Mouse (Mus musculus) telencephalon, adult 2 months (tissue): ENCODE measurements at regions not wholly inside any gene's neighbourhood (a gene's known extent, or its start where the extent isn't known, plus 50 kb on each side); places are given as distances from the start of the nearest gene placed in this dataset.
"Not testable (repeated sequence)": the region's sequence is repeated elsewhere in the genome, so short reads cannot be mapped to it uniquely, and the experiment has no call there.

ENCODE experiments used
- DNase-seq: peaks from one replicate; pipeline ENCODE4 v3.0.0-alpha.2; 2011; ENCODE audit warnings: low read depth, low spot score

DNA sequence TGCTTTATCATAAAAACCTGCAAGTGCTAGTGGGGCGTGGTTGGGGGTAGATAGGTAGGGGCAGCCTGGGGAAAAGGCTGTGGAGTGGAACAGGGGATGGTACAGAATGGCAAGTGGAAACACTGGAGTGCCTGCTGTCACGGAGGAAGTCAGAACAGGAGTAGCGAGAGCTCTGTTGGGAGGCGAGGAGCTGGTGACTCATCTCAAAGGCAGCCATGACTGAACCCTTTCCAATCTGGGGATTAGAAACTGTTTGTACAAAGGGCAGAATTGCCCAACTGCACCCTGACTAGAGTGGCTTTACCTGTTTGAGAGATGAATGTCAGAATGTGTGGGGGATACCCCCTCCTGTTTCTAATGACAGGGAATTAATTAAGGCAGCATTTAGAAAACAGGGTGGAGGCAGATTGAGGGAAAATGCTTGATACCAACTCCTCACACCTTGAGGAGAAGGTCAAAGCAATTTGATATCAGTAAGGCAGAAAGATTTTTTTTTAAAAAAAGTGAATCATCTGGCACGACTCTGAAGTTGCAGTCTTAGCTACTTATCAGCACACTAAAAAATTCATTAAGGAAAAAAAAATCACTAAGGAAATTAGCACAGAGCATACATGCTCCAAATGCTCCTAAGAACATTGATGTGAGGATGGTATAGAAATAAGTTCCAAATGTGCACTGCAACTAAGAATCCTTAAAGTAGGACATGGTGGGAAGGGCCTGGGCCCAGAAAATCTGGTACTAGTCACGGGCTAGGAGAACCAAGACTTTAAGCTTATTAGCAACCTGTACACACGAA is 54.7 kb upstream of the Usp25 start:
- no peak for DNase-seq

DNA sequence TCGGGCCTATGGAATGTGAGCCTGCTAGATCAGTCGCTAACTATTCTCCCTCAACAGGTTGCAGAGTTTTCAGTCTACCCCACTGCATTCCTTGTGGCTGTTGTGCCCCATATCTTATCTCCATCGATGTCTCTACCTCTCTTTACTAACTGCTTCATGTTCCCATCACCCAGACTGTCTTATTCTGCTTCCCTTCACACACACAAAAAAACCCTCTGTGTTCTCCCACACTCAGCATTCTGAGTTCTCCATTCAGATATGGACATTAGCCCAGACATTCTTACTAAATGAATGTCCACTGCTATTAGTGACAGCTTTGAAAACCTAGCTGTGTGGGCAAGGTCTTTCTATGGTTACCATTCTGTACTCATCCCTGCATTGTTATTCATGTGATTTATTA is 56.0 kb upstream of the Usp25 start:
- no peak for DNase-seq

DNA sequence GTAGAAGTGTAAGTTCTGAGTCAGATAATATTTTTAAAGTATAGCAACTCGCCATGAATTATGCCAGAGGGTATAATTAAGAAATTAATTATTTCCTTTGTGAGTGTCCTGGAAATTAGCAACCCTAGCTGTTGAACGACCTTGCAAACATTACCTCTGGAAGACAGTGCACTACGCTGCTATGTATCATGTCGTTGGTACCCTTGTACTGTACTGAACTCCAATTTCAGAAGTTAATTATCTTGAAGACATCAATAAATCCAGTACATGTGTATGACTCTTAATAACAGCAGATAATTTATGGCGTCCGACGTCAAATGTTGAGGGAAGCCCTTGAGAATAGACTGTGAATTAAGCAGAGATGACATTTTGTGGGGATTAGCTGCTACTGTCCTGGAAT is 56.4 kb upstream of the Usp25 start:
- no peak for DNase-seq

DNA sequence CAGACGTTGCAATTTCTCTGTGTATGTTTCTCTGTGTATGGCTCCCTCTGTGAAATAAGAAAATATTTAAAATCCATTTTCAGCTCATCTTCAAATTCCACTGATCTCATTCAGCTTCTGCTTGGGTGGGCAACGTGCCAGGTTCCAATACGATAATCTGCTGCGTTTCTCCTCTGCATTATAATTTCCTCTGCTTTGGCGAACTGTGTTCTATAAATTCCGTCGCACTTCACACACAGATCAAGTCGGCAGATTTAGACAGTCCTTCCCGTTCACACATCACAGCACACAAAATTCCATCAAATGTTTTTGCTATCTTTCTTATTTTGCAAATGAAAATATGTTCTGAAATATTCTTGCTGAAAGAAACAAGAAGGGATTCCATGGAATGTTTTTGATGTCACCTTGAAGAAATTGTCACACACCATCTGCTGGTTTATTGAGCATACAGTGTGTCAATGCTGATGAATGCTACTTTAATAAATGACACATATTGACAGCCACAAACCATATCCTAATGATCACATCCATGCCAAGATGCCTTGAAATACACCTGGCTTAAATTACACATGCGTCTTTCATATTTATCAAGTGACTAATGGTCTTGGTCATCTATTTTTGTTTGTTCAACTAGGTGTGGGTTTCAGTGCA is 62.5 kb upstream of the Usp25 start:
- DNase-seq, result peak; percentile 71

DNA sequence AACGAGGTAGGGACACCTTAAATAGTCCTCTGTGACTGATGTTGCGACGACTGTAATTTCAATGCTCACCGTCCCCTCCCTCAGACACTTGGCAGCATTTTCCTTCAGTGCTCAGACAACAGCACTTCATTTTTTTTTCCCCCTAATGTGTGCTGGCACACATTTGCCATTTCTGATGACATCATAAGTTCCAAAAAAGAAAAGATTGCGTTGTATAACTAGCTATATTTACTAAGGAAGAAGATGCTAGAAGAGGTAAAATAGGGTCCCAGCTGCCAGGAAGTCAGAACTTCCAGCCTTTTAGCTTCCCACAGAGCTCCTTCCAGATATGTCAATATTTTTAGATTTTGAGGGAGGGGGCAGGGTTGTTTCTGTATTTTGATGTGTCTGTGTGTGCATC is 66.5 kb upstream of the Usp25 start:
- DNase-seq, result no peak

DNA sequence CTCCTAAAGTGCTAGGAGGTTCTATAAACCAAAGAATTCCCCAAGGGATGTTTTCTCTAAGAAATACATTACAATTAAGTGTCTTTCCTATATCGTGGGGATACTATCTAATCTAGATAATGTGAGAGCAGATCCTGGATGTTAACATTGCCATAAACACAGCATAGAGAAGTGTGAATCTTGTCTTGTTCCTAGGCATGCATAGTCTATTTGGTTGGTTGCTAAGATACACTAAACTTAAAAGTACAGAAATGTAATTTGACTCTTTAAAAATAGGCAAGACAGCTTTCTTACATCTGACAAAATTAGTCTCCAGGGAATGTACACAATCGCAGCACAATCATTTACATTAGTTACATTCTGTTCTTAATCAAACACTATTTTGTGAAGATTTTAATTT is 75.4 kb upstream of the Usp25 start:
- DNase-seq, result no peak

DNA sequence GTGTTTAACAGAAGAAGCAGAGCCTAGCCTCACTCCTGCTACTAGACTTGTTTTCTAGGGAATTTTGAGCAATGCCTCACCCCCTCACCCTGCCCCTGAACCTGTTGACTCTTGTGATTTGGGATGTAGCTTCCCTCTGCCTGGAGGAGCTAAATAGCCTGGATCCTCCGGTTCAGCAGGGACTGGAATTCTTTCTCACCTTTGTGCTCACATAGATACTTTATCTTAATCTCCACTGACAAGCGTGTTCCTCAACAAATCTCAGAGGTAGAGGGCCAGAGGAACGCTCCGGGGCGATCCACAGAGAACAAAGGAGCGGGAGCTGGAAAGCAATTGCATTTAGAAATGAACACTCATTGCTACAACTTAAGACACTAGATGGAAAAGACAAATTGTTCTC is 85.6 kb upstream of the Usp25 start:
- DNase-seq, result no peak

DNA sequence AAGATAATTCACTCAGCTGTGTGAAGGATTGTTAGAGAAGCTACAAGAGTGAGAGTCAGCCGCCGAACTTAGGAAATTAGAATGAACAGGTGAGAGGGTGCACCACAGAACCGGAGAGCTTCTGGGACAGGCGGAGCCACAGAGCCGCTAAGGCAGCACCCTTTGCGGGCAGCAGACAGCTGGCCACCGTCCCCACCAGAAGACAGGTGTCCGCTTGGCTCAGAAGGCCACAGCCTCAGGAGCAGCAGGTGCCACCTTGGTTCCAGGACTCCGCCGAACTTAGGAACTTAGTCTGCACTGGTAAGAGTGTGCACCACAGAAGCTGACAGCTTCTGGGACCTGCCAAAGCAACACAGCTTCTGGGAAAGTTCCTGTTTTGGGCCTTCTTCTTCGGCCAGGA is 93.4 kb upstream of the Usp25 start:
- DNase-seq, result not testable (repeated sequence)

DNA sequence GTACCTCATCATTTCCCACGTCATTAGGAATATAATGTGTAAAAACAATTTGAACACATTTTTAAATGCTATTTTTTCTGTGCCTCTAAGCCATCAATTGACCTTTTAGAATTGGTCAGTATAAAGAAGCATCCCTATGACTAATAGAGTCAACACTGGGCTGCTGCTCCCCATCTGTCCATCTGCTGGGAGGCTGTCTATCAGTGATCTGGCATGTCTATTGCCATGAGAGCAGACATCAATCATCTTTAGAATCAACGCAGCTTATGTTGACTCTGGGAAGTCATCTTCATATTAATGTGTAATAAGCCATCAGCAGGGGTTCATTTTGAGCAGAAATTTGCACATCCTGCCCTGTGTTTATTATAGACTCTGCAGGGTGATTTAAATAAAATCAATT is 94.9 kb upstream of the Usp25 start:
- DNase-seq, result no peak

DNA sequence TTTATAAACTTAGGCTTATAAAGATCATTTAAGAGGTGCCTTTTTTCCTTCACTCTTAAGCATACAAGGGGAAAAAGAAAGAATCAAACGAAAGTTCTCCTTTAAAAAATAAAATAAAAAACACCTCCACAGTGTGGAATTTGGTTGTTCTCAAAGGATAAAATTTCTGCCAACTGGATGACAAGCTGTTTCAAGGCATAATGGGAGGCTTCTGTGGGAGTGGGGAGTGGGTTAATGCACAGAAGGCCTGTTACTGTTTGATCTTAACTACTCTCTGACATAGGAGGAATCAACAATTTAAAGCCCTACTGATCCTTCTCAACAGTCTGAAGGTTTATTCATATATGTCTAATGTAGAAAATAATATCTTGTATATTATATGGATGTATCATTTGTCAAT is 99.2 kb upstream of the Usp25 start:
- no peak for DNase-seq

DNA sequence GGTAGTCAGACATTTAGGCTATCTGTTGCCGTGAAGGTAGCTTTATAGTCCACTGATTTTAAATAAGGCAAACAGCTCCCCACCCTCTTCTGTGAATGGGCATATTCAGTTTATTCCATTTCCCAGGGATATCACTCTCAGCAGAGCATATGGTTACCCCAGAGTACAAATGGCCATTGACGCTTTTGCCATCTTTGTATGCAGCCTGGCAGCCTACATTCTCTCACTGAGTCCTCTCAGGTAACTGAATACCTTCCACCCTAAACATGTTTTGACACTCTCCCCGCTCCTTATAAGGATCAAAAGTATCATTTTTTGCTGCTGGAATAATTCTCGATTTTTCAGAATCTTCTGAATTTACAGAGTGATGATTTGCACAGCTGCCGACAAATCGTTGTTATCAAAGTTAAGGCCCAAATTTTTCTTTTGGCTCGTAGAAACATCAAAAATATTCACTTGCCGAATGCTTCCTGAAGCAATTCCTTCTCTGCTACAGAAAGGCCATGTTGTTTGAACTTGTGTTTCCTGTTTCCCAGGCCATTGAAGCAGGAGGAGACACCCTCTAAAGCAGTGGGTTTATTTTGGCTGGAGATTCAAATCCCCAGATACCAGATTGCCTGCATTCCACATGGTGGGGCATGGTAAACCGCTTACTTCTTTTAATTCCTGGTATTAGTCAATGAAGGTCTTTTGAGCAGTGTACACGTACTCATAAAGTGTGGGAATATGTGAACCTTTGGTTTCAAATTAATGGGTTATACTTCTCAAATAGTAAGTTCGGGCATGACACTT is 108.1 kb upstream of the Usp25 start:
- no peak for DNase-seq

DNA sequence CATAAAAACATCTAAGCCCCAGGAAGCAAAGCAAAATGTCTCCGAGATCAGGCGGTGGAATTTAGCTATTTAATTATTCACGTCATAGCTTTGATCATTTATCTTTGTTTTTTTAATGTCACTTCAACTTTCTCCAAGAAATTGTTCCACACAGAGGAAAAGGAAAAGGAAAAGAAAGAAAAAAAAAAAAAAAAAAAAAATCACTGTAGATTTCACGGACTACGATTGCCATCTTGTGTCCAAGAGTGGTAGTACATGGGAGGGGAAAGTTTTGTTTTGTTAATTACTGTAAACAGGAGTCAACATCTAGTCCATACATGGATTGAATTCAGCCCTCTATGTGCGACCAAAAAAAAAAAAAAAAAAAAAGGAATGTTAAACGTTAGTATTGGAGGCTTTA is 114.4 kb upstream of the Usp25 start:
- DNase-seq, result no peak

DNA sequence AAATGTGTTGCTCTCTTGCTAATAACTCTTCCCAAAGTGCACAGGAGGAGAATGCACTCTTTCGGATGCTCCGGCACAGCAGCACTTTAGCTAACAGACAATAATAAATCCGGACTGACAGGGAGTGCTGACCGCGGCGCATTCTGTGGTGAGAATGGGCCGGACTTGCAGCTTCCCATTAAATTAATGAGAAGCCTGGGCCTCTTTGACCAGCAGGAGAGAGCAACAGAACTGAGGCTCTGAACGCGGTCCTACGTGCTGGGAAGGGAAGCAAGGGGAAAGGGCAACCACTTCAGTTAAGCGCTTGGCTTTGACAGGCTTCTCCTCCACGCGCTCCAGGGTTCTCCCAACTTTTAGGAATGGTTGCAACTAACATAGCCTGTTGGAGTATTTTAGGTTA is 117.2 kb upstream of the Usp25 start:
- DNase-seq, result no peak

DNA sequence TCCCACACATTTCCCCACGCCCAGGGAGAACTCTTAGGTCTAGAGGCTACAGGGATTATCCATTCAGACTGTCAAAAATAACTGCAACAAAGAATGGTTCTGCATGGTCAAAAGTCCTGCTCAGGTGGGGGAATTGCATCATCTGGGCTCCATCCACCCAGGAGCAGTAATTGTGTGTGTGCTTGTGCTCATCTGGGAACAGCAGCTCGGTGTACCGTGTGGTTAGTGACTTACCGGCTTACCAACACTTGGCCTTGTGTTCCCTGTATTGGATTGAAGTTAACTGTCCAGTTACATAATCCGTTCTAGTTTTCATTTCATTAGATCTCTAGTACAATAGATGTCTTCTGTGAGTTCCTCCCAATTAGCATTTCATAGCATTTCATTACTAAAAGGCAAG is 117.7 kb upstream of the Usp25 start:
- DNase-seq, result no peak

DNA sequence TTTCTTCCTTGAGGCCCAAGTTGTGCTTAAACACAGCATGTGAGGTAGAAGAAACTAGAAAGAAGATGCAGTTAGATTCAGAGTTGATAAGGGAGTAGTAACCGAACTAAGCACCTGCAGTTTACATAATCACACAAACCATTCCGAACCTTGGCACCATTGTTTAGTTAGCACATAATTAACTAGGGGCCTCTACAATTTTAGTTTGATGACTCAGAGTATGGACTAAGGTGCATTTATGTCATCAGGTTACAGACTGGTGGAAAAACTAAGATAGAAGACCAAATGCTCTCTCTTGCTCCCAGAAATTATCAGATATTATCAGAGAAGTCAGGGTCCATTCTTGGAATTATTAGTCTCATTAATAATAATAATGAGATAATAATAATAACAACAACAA is 134.9 kb upstream of the Usp25 start:
- no peak for DNase-seq

DNA sequence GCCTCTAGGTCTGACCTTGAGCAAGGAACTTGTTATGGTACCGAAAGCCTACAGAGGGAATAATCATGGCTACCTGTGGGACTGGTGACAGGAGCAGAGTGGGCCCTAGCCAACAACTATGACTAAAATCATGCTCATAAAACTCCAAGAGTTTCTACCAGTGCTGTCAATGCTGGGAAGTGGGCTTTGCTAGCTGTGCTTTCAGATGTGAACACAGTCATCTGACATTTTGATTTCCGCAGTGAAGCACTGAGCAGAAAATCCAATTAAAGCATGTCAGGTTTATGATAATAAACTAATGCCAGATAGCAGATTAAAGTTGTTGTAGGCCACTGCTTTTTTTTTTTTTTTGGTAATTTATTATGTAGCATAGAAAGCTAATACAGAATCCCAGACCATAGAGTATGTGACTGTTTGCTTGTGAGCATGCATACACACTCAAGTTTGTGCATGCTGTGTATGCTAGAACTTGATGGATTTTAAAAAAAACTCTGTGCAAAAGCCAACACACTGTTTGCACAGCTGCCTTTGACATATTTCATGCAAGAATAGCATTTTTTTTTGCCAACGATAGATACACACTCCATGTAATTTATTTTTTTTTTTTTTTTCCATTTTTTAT is 138.0 kb upstream of the Usp25 start:
- DNase-seq, result no peak

DNA sequence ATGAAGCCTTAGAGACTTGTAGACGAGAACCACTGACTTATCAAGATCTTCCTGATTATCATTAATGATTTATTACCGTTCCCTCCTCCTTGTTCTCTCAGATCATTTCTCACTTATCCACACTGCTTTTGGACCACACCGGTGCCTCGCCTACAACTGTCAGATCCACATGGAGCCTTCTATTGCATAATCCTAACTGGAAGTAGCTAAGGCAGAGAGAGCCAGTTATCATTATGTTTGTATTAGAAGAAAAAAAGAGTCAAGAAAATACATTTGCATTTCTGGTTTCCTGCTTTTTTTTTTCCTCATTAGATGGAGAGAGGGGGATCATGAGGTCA is 147.1 kb upstream of the Usp25 start:
- DNase-seq, result no peak

DNA sequence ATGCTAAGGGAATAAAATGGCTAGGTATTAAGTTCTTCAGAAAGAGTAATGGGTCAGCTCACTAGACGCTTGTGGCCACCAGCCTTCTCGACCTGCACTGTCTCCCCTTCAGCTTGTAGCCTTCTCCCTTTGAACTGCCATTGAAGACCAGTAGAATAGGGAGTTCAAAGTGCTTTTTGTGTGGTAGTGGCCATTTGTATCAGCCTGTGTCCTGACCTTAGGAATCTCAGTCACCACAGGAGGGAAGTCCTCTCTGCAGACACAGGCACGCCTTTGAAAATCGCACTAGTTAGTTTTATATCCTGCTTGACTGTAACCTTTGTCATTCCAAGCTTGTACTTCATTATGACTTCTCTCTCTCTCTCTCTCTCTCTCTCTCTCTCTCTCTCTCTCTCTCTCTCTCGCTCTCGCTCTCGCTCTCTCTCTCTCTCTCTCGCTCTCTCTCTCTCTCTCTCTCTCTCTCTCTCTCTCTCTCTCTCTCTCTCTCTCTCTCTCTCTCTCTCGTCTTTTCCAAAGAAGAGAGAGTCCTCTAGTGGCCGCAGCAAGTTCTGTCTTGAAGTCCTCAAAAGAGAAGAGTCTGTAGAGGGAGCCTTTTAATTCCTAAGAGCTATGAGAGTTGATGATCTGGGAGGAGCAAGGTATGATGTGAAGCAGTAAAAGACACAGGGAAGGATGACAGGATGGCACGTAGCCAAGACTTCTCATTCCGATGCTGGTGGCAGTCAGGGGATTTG is 147.6 kb upstream of the Usp25 start:
- DNase-seq, result peak; percentile 72

DNA sequence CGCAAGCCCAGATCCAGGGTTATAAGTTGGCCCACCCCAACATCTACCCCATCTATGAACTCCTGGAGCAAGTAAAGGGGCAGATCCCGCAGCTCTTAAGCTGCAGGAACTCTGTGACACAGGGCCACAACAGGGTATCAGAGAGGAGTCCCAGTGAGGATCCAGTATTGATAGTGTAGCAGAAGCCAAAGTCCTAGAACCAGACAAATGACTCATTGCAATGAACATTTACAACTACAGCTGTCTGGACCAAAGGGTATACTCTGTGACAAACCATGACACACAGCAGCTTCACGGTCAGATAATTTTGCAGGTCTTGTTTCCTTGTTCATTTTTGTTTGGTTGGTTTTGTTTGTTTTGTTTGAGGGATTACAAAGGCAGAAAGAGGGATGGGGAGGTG is 149.1 kb upstream of the Usp25 start:
- no peak for DNase-seq

DNA sequence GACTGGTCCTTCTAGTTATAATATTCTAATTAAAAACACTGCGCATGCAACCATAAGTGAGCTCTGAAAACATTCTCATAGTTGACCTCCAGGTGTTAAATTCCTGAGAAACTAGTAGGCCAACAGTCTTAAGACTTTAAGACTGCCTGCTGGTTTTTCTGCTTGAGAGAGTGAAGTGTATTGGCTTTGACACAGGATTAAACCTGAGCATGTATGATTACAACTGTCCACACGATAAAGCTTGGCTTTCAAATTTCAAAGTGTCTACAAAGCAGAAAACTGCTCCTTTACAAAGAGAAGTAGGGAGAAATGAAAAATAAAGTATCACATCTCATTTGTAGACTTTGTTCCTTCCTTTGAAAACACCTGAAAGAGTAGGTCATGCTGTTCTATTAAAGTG is 157.7 kb upstream of the Usp25 start:
- no peak for DNase-seq

DNA sequence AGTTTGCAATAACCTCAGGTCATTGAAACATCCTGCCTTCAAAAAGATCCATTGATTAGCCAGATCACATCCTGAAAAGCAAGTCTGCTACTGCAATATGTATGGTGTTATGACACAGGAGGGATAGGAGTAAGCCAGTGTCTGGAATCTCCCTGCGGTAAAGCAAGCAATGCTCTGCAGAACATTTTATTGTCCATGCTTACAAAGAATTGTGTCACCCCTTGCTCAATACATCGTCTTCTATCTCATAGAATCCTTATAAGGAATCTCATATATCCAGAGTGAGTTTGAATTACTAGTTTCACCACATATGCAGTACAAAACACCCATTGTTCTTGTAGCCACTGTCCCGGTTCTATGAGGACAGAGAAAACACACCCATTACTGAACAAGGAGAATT is 162.1 kb upstream of the Usp25 start:
- DNase-seq, result no peak

DNA sequence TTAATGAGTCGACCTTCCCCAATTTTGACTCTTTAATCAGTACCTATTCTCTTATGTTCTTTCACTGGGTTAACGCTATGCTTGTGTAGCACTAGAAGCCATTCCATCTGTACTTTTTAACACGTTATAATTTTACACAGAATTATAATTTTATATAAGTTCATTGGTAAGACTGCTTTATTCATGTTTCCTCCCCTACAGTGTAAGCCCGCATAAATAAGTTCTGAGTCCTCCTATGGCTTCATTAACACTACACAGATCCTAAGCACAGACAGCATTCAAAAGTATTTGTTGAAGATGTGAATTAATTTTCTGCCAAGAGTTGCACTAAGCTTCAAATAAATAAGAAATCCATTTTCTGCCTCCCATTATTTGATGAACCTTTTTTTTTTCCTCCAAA is 176.1 kb upstream of the Usp25 start:
- DNase-seq, result no peak
